Mouse (Mus musculus): ENCODE measurements at regions not wholly inside any gene's neighbourhood (a gene's known extent, or its start where the extent isn't known, plus 50 kb on each side); places are given as distances from the start of the nearest gene placed in this dataset.

- Histone ChIP-seq H3K9me3 (ENCODE audit: control insufficient read depth, low read depth, low read length) (no peaks in the 10 kb centered on the region), H3K9ac (replicated peaks; ENCODE audit: low read depth, low read length) (no peak overlapping the region), H3K4me2 (replicated peaks; ENCODE audit: low read depth, low read length) (no peak overlapping the region), H3K4me3 (ENCODE audit: low read depth, low read length) (no peak overlapping the region), H3K4me1 (ENCODE audit: control insufficient read depth, insufficient read depth, low read length) (no peaks in the 10 kb centered on the region), H3K27ac (ENCODE audit: low read length) (no peak overlapping the region), H3K36me3 (ENCODE audit: control insufficient read depth, insufficient read depth, low read length) (no peaks in the 10 kb centered on the region), H3K27me3 (ENCODE audit: control insufficient read depth, insufficient read depth, low read length) (no peaks in the 10 kb centered on the region)
- ATAC-seq (ENCODE audit: insufficient number of reproducible peaks, insufficient read depth, low FRiP score, low read depth): no peak
- 88% methylated on average over 8 of the region's 8 CpGs for WGBS
These were observed 97.4 kb upstream of the Irx5 start for GRCm38 (mm10) chr8:92260056-92260455.

- Histone ChIP-seq H3K36me3 (ENCODE audit: control insufficient read depth, insufficient read depth, low read length) (no peaks in the 10 kb centered on the region), H3K9me3 (ENCODE audit: control insufficient read depth, low read depth, low read length) (no peaks in the 10 kb centered on the region), H3K4me1 (ENCODE audit: control insufficient read depth, insufficient read depth, low read length) (no peaks in the 10 kb centered on the region), H3K9ac (replicated peaks; ENCODE audit: low read depth, low read length) (no peak overlapping the region), H3K27me3 (ENCODE audit: control insufficient read depth, insufficient read depth, low read length) (no peaks in the 10 kb centered on the region), H3K4me2 (replicated peaks; ENCODE audit: low read depth, low read length) (no peak overlapping the region), H3K27ac (ENCODE audit: low read length) (no peak overlapping the region), H3K4me3 (ENCODE audit: low read depth, low read length) (no peak overlapping the region)
- WGBS: 60% methylated on average over 6 of the region's 6 CpGs
- no peak for ATAC-seq (ENCODE audit: insufficient number of reproducible peaks, insufficient read depth, low FRiP score, low read depth)
These were observed 99.2 kb upstream of the Irx5 start for GRCm38 (mm10) chr8:92258258-92258657.

- H3K36me3 ChIP-seq (ENCODE audit: control insufficient read depth, insufficient read depth, low read length): no peaks in the 10 kb centered on the region
- H3K4me2 ChIP-seq (replicated peaks; ENCODE audit: low read depth, low read length): no peak overlapping the region
- no peak overlapping the region for H3K9ac ChIP-seq (replicated peaks; ENCODE audit: low read depth, low read length)
- H3K4me3 ChIP-seq (ENCODE audit: low read depth, low read length): no peak overlapping the region
- no peaks in the 10 kb centered on the region; the same call in 1 of the 2 replicates for H3K4me1 ChIP-seq (ENCODE audit: control insufficient read depth, insufficient read depth, low read length)
- H3K27ac ChIP-seq (ENCODE audit: low read length): no peak overlapping the region
- ATAC-seq (ENCODE audit: insufficient number of reproducible peaks, insufficient read depth, low FRiP score, low read depth): no peak
- 45% methylated on average over 8 of the region's 8 CpGs for WGBS
- H3K9me3 ChIP-seq (ENCODE audit: control insufficient read depth, low read depth, low read length): no peaks in the 10 kb centered on the region
- no peaks in the 10 kb centered on the region for H3K27me3 ChIP-seq (ENCODE audit: control insufficient read depth, insufficient read depth, low read length)
These were observed 104.6 kb upstream of the Irx5 start for GRCm38 (mm10) chr8:92252597-92253375.

GRCm38 (mm10) chr8:92246301-92246700, 111.1 kb upstream of the Irx5 start:
- no peaks in the 10 kb centered on the region for H3K27me3 ChIP-seq (ENCODE audit: control insufficient read depth, insufficient read depth, low read length)
- no peak overlapping the region for H3K4me3 ChIP-seq (ENCODE audit: low read depth, low read length)
- H3K9me3 ChIP-seq (ENCODE audit: control insufficient read depth, low read depth, low read length): no peaks in the 10 kb centered on the region
- H3K9ac ChIP-seq (replicated peaks; ENCODE audit: low read depth, low read length): no peak overlapping the region
- H3K4me2 ChIP-seq (replicated peaks; ENCODE audit: low read depth, low read length): no peak overlapping the region
- H3K4me1 ChIP-seq (ENCODE audit: control insufficient read depth, insufficient read depth, low read length): no peaks in the 10 kb centered on the region
- no peak for ATAC-seq (ENCODE audit: insufficient number of reproducible peaks, insufficient read depth, low FRiP score, low read depth)
- 84% methylated on average over 4 of the region's 4 CpGs for WGBS
- H3K36me3 ChIP-seq (ENCODE audit: control insufficient read depth, insufficient read depth, low read length): no peaks in the 10 kb centered on the region
- no peak overlapping the region for H3K27ac ChIP-seq (ENCODE audit: low read length)

GRCm38 (mm10) chr8:92240686-92241275, 116.6 kb upstream of the Irx5 start:
- Histone ChIP-seq H3K36me3 (ENCODE audit: control insufficient read depth, insufficient read depth, low read length) (no peaks in the 10 kb centered on the region), H3K4me1 (ENCODE audit: control insufficient read depth, insufficient read depth, low read length) (no peaks in the 10 kb centered on the region), H3K27ac (ENCODE audit: low read length) (no peak overlapping the region), H3K4me3 (ENCODE audit: low read depth, low read length) (no peak overlapping the region), H3K9ac (replicated peaks; ENCODE audit: low read depth, low read length) (no peak overlapping the region), H3K27me3 (ENCODE audit: control insufficient read depth, insufficient read depth, low read length) (no peaks in the 10 kb centered on the region), H3K9me3 (ENCODE audit: control insufficient read depth, low read depth, low read length) (no peaks in the 10 kb centered on the region), H3K4me2 (replicated peaks; ENCODE audit: low read depth, low read length) (no peak overlapping the region)
- 78% methylated on average over 13 of the region's 13 CpGs for WGBS
- no peak for ATAC-seq (ENCODE audit: insufficient number of reproducible peaks, insufficient read depth, low FRiP score, low read depth)

- no peaks in the 10 kb centered on the region for H3K4me1 ChIP-seq (ENCODE audit: control insufficient read depth, insufficient read depth, low read length)
- no peak overlapping the region for H3K27ac ChIP-seq (ENCODE audit: low read length)
- no peak for ATAC-seq (ENCODE audit: insufficient number of reproducible peaks, insufficient read depth, low FRiP score, low read depth)
- H3K9ac ChIP-seq (replicated peaks; ENCODE audit: low read depth, low read length): no peak overlapping the region
- H3K27me3 ChIP-seq (ENCODE audit: control insufficient read depth, insufficient read depth, low read length): no peaks in the 10 kb centered on the region
- H3K9me3 ChIP-seq (ENCODE audit: control insufficient read depth, low read depth, low read length): no peaks in the 10 kb centered on the region
- H3K36me3 ChIP-seq (ENCODE audit: control insufficient read depth, insufficient read depth, low read length): no peaks in the 10 kb centered on the region
- 62% methylated on average over 23 of the region's 23 CpGs for WGBS
- no peak overlapping the region for H3K4me3 ChIP-seq (ENCODE audit: low read depth, low read length)
- H3K4me2 ChIP-seq (replicated peaks; ENCODE audit: low read depth, low read length): no peak overlapping the region
These were observed 125.8 kb upstream of the Irx5 start for GRCm38 (mm10) chr8:92231326-92232225.

GRCm38 (mm10) chr8:92229526-92229925, 127.9 kb upstream of the Irx5 start:
- Histone ChIP-seq H3K36me3 (ENCODE audit: control insufficient read depth, insufficient read depth, low read length) (no peaks in the 10 kb centered on the region), H3K27ac (ENCODE audit: low read length) (no peak overlapping the region), H3K27me3 (ENCODE audit: control insufficient read depth, insufficient read depth, low read length) (no peaks in the 10 kb centered on the region), H3K9ac (replicated peaks; ENCODE audit: low read depth, low read length) (no peak overlapping the region), H3K4me1 (ENCODE audit: control insufficient read depth, insufficient read depth, low read length) (no peaks in the 10 kb centered on the region), H3K4me3 (ENCODE audit: low read depth, low read length) (no peak overlapping the region), H3K9me3 (ENCODE audit: control insufficient read depth, low read depth, low read length) (no peaks in the 10 kb centered on the region), H3K4me2 (replicated peaks; ENCODE audit: low read depth, low read length) (no peak overlapping the region)
- WGBS: 84% methylated on average over 2 of the region's 2 CpGs
- ATAC-seq (ENCODE audit: insufficient number of reproducible peaks, insufficient read depth, low FRiP score, low read depth): no peak

- no peak for ATAC-seq (ENCODE audit: insufficient number of reproducible peaks, insufficient read depth, low FRiP score, low read depth)
- H3K9ac ChIP-seq (replicated peaks; ENCODE audit: low read depth, low read length): no peak overlapping the region
- 81% methylated on average over 3 of the region's 3 CpGs for WGBS
These were observed 132.5 kb upstream of the Irx5 start for GRCm38 (mm10) chr8:92224929-92225328.

More at GRCm38 (mm10) chr8:92224929-92225328, 132.5 kb upstream of the Irx5 start:
- Histone ChIP-seq H3K4me2 (replicated peaks; ENCODE audit: low read depth, low read length) (no peak overlapping the region), H3K9me3 (ENCODE audit: control insufficient read depth, low read depth, low read length) (no peaks in the 10 kb centered on the region), H3K4me1 (ENCODE audit: control insufficient read depth, insufficient read depth, low read length) (no peaks in the 10 kb centered on the region), H3K27ac (ENCODE audit: low read length) (no peak overlapping the region), H3K4me3 (ENCODE audit: low read depth, low read length) (no peak overlapping the region), H3K27me3 (ENCODE audit: control insufficient read depth, insufficient read depth, low read length) (no peaks in the 10 kb centered on the region), H3K36me3 (ENCODE audit: control insufficient read depth, insufficient read depth, low read length) (no peaks in the 10 kb centered on the region)
